Comparison of ENCODE assay signal across 26 mouse cellular contexts in genomic region chr17:56688045-56688444, GRCm38 (mm10). TPM values are rescaled to one million over a fixed set of nuclear protein-coding genes. Genes with fewer than 3 reads are reported as not detected.
DNase-seq lines count a peak whose midpoint lies in the region; ATAC-seq lines count a peak whose summit lies in the region.
"Had no signal": no experiment of that assay in that cellular context is flagged by ENCODE, and none has a peak within 500 bp of the region (broad histone marks: within the 10 kb centered on the region; RNA-seq: fewer than 3 reads in every experiment).

No protein-coding gene starts in this region.

- peaks cover 64% of the 10 kb centered on the region for H3K4me1 ChIP-seq in liver, embryonic 13.5 days (replicated peaks)
- 0 out of 2 replicates have a peak, but pooled peaks cover 6% of the 10 kb centered on the region for H3K4me1 ChIP-seq in hindbrain, embryonic 10.5 days (replicated peaks)
- H3K4me1 ChIP-seq: embryonic facial prominence, embryonic 10.5 days; lung, embryonic 15.5 days had no signal

- peak overlapping the region; percentile 88 for H3K27ac ChIP-seq in liver, embryonic 13.5 days
- H3K27ac ChIP-seq in hindbrain, embryonic 10.5 days: no peak overlapping the region
- H3K27ac ChIP-seq: embryonic facial prominence, embryonic 10.5 days; kidney, embryonic 15.5 days; limb, embryonic 12.5 days; lung, embryonic 15.5 days had no signal

- H3K4me2 ChIP-seq in liver, embryonic 13.5 days: peak overlapping the region; percentile 49
- H3K4me2 ChIP-seq: kidney, embryonic 15.5 days; limb, embryonic 12.5 days; lung, embryonic 15.5 days; midbrain, embryonic 11.5 days had no signal

- ATAC-seq in liver, embryonic 13.5 days (ENCODE audit: low read depth): peak; percentile 94
- ATAC-seq: forebrain, embryonic 14.5 days; hindbrain, embryonic 16.5 days; intestine, postnatal 0 days; Patski had no signal

- no peaks in the 10 kb centered on the region for H3K9me3 ChIP-seq in liver, embryonic 13.5 days (replicated peaks)
- H3K9me3 ChIP-seq in hindbrain, embryonic 10.5 days: no peaks in the 10 kb centered on the region
- H3K9me3 ChIP-seq: embryonic facial prominence, embryonic 10.5 days; kidney, embryonic 15.5 days; limb, embryonic 12.5 days; lung, embryonic 15.5 days had no signal

- no peaks in the 10 kb centered on the region for H3K27me3 ChIP-seq in liver, embryonic 13.5 days
- H3K27me3 ChIP-seq in hindbrain, embryonic 10.5 days (ENCODE audit: insufficient read depth, poor library complexity, severe bottlenecking): no peaks in the 10 kb centered on the region
- H3K27me3 ChIP-seq: kidney, embryonic 15.5 days; limb, embryonic 12.5 days; lung, embryonic 15.5 days; Patski had no signal

- peak overlapping the region; percentile 51; the same call in 1 of the 2 replicates for H3K9ac ChIP-seq in liver, embryonic 13.5 days
- H3K9ac ChIP-seq: kidney, embryonic 15.5 days; limb, embryonic 12.5 days; lung, embryonic 15.5 days had no signal

- H3K4me3 ChIP-seq in liver, embryonic 13.5 days (replicated peaks): 0 out of 2 replicates have a peak overlapping the region, but pooled peaks have one; percentile 4
- no peak overlapping the region for H3K4me3 ChIP-seq in hindbrain, embryonic 10.5 days
- H3K4me3 ChIP-seq: embryonic facial prominence, embryonic 10.5 days; kidney, embryonic 15.5 days; limb, embryonic 12.5 days; lung, embryonic 15.5 days had no signal

- DNase-seq in spleen, adult 12 weeks (ENCODE audit: low spot score): peak; percentile 9
- DNase-seq in spleen, postnatal 10 days (ENCODE audit: low spot score in 2 of 2): no peak
- DNase-seq in c-Kit-positive CD71-positive TER-119-positive erythroid progenitor cells, embryonic 14.5 days (ENCODE audit: low spot score): peak; percentile 72
- peak; percentile 75 for DNase-seq in liver, embryonic 13.5 days
- peak; percentile 40 for DNase-seq in yolk sac, embryonic 10.5 days (ENCODE audit: low spot score)
- no peak for DNase-seq in hindbrain, embryonic 10.5 days (ENCODE audit: low spot score)
- no peak for DNase-seq in urinary bladder, postnatal 4 days (ENCODE audit: low spot score in 2 of 2)
- DNase-seq in right cerebral cortex, postnatal 25 days: no peak
- DNase-seq: adrenal gland, adult 8-10 months; cerebellum, adult 11 months; cerebellum, postnatal 14 days; gastrocnemius, postnatal 14 days; heart, adult 18-20 months; heart, postnatal 36 days; lung, postnatal 4 days; retina, postnatal 1 day; thymus, adult 18-20 months had no signal

- peaks cover 99% of the 10 kb centered on the region for H3K36me3 ChIP-seq in liver, embryonic 13.5 days
- peaks cover 100% of the 10 kb centered on the region for H3K36me3 ChIP-seq in hindbrain, embryonic 10.5 days

RNA-seq across cellular contexts. Expression of gene Ranbp3, which starts 15.0 kb away (rescaled TPM):
- polyA plus RNA-seq in liver, embryonic 13.5 days (2015; fragmentation: Nextera tagmentation; extraction: Ambion mirVana): 49.6 and 50.8 TPM in 2 replicates
- 130 and 139 TPM in 2 replicates for polyA plus RNA-seq in hindbrain, embryonic 10.5 days (2016; fragmentation: Nextera tagmentation; extraction: Ambion mirVana)

RNA-seq across cellular contexts. Expression of gene Ndufa11, which starts 29.5 kb away (rescaled TPM):
- 229 and 268 TPM in 2 replicates for polyA plus RNA-seq in liver, embryonic 13.5 days (2015; fragmentation: Nextera tagmentation; extraction: Ambion mirVana)
- polyA plus RNA-seq in hindbrain, embryonic 10.5 days (2016; fragmentation: Nextera tagmentation; extraction: Ambion mirVana): 398 and 446 TPM in 2 replicates

RNA-seq across cellular contexts. Expression of gene Vmac, which starts 29.8 kb away (rescaled TPM):
- polyA plus RNA-seq in liver, embryonic 13.5 days (2015; fragmentation: Nextera tagmentation; extraction: Ambion mirVana): 2.6 and 3.2 TPM in 2 replicates
- 12.7 and 18.6 TPM in 2 replicates for polyA plus RNA-seq in hindbrain, embryonic 10.5 days (2016; fragmentation: Nextera tagmentation; extraction: Ambion mirVana)

Comparison
In these comparisons a context has a peak if more than half of its experiments do, and no peak if none do; other contexts are left out.
1. DNase-seq: peak in spleen, adult 12 weeks (single experiment), c-Kit-positive CD71-positive TER-119-positive erythroid progenitor cells, embryonic 14.5 days (single experiment), liver, embryonic 13.5 days (single experiment) and yolk sac, embryonic 10.5 days (single experiment); none in spleen, postnatal 10 days (0 of 2), hindbrain, embryonic 10.5 days (single experiment), urinary bladder, postnatal 4 days (0 of 2) and right cerebral cortex, postnatal 25 days (single experiment).